Mouse (Mus musculus): ENCODE measurements around the gene Rbfox3. TPM values are rescaled to one million over a fixed set of nuclear protein-coding genes. Genes with fewer than 3 reads are reported as not detected.

Rbfox3 gene
- total and polyA plus RNA-seq, 2 experiments from 2014 or later: 60.3 to 73.3 TPM

- H3K36me3 ChIP-seq (ENCODE audit: insufficient read depth, low read length): no peaks in the 10 kb centered on the region
- ATAC-seq (ENCODE audit: low FRiP score) (peak; percentile 44; the same call in 1 of the 2 replicates), DNase-seq (ENCODE audit: low spot score) (no peak)
- peaks cover 24% of the 10 kb centered on the region for H3K4me1 ChIP-seq (ENCODE audit: insufficient read depth, low read length)
- WGBS: 36% methylated on average over 7 of the region's 7 CpGs
- H3K27me3 ChIP-seq (ENCODE audit: insufficient read depth, low read length): no peaks in the 10 kb centered on the region
- no peak overlapping the region for H3K4me3 ChIP-seq (ENCODE audit: low read depth, low read length)
- no peaks in the 10 kb centered on the region for H3K9me3 ChIP-seq (ENCODE audit: low read length)
- H3K27ac ChIP-seq (ENCODE audit: low read depth, low read length): peak overlapping the region; percentile 55
- TF ChIP-seq CTCF (IDR thresholded peaks at IDR 0.05): no peak
- H3K9ac ChIP-seq (replicated peaks; ENCODE audit: low read length, poor library complexity, severe bottlenecking): no peak overlapping the region
- peak overlapping the region; percentile 15; the same call in 1 of the 2 replicates for H3K4me2 ChIP-seq (ENCODE audit: low read depth, low read length, poor library complexity, severe bottlenecking)
Observed at GRCm38 (mm10) chr11:118751879-118752616, 159.3 kb downstream of the Rbfox3 start.

- Histone ChIP-seq H3K27ac (ENCODE audit: low read depth, low read length) (no peak overlapping the region), H3K4me2 (ENCODE audit: low read depth, low read length, poor library complexity, severe bottlenecking) (no peak overlapping the region), H3K4me1 (ENCODE audit: insufficient read depth, low read length) (peaks cover 24% of the 10 kb centered on the region), H3K36me3 (ENCODE audit: insufficient read depth, low read length) (no peaks in the 10 kb centered on the region), H3K9me3 (ENCODE audit: low read length) (no peaks in the 10 kb centered on the region), H3K27me3 (ENCODE audit: insufficient read depth, low read length) (no peaks in the 10 kb centered on the region), H3K4me3 (ENCODE audit: low read depth, low read length) (no peak overlapping the region), H3K9ac (replicated peaks; ENCODE audit: low read length, poor library complexity, severe bottlenecking) (no peak overlapping the region)
- TF ChIP-seq CTCF (IDR thresholded peaks at IDR 0.05): no peak
- ATAC-seq (ENCODE audit: low FRiP score) (no peak), DNase-seq (ENCODE audit: low spot score) (no peak)
- WGBS: 78% methylated on average over 11 of the region's 11 CpGs
Observed at GRCm38 (mm10) chr11:118750745-118751330, 160.6 kb downstream of the Rbfox3 start.

- no peaks in the 10 kb centered on the region for H3K9me3 ChIP-seq (ENCODE audit: low read length)
- no peak overlapping the region for H3K27ac ChIP-seq (ENCODE audit: low read depth, low read length)
- DNase-seq (ENCODE audit: low spot score): no peak
- ATAC-seq (ENCODE audit: low FRiP score): no peak
- WGBS: 84% methylated on average over 1 of the region's 1 CpGs
- H3K36me3 ChIP-seq (ENCODE audit: insufficient read depth, low read length): no peaks in the 10 kb centered on the region
- no peak overlapping the region for H3K9ac ChIP-seq (replicated peaks; ENCODE audit: low read length, poor library complexity, severe bottlenecking)
- H3K4me3 ChIP-seq (ENCODE audit: low read depth, low read length): no peak overlapping the region
- no peak for TF ChIP-seq CTCF (IDR thresholded peaks at IDR 0.05)
- peaks cover 32% of the 10 kb centered on the region for H3K4me1 ChIP-seq (ENCODE audit: insufficient read depth, low read length)
- H3K4me2 ChIP-seq (ENCODE audit: low read depth, low read length, poor library complexity, severe bottlenecking): no peak overlapping the region
- no peaks in the 10 kb centered on the region for H3K27me3 ChIP-seq (ENCODE audit: insufficient read depth, low read length)
Observed at GRCm38 (mm10) chr11:118749541-118749940, 161.9 kb downstream of the Rbfox3 start.

GRCm38 (mm10) chr11:118748622-118749021, 162.8 kb downstream of the Rbfox3 start:
- no peak for TF ChIP-seq CTCF (IDR thresholded peaks at IDR 0.05)
- H3K27ac ChIP-seq (ENCODE audit: low read depth, low read length): no peak overlapping the region
- no peak for DNase-seq (ENCODE audit: low spot score)
- H3K4me2 ChIP-seq (ENCODE audit: low read depth, low read length, poor library complexity, severe bottlenecking): no peak overlapping the region
- no peaks in the 10 kb centered on the region for H3K27me3 ChIP-seq (ENCODE audit: insufficient read depth, low read length)
- no peak overlapping the region for H3K9ac ChIP-seq (replicated peaks; ENCODE audit: low read length, poor library complexity, severe bottlenecking)
- no peaks in the 10 kb centered on the region for H3K36me3 ChIP-seq (ENCODE audit: insufficient read depth, low read length)
- no peaks in the 10 kb centered on the region for H3K9me3 ChIP-seq (ENCODE audit: low read length)
- H3K4me3 ChIP-seq (ENCODE audit: low read depth, low read length): no peak overlapping the region
- no peak for ATAC-seq (ENCODE audit: low FRiP score)
- 55% methylated on average over 10 of the region's 10 CpGs for WGBS
- peaks cover 25% of the 10 kb centered on the region for H3K4me1 ChIP-seq (ENCODE audit: insufficient read depth, low read length)

- Histone ChIP-seq H3K27me3 (ENCODE audit: insufficient read depth, low read length) (no peaks in the 10 kb centered on the region), H3K9me3 (ENCODE audit: low read length) (no peaks in the 10 kb centered on the region), H3K27ac (ENCODE audit: low read depth, low read length) (no peak overlapping the region), H3K4me2 (ENCODE audit: low read depth, low read length, poor library complexity, severe bottlenecking) (no peak overlapping the region), H3K9ac (replicated peaks; ENCODE audit: low read length, poor library complexity, severe bottlenecking) (no peak overlapping the region), H3K36me3 (ENCODE audit: insufficient read depth, low read length) (no peaks in the 10 kb centered on the region), H3K4me3 (ENCODE audit: low read depth, low read length) (no peak overlapping the region), H3K4me1 (ENCODE audit: insufficient read depth, low read length) (peaks cover 12% of the 10 kb centered on the region)
- DNase-seq (ENCODE audit: low spot score) (no peak), ATAC-seq (ENCODE audit: low FRiP score) (no peak)
- TF ChIP-seq CTCF (IDR thresholded peaks at IDR 0.05): no peak
Observed at GRCm38 (mm10) chr11:118745279-118745678, 166.1 kb downstream of the Rbfox3 start.

- DNase-seq (ENCODE audit: low spot score): peak; percentile 82
- peak overlapping the region; percentile 10; the same call in 1 of the 2 replicates for H3K4me3 ChIP-seq (ENCODE audit: low read depth, low read length)
- H3K9me3 ChIP-seq (ENCODE audit: low read length): no peaks in the 10 kb centered on the region
- H3K27ac ChIP-seq (ENCODE audit: low read depth, low read length): no peak overlapping the region
- peaks cover 12% of the 10 kb centered on the region for H3K4me1 ChIP-seq (ENCODE audit: insufficient read depth, low read length)
- H3K27me3 ChIP-seq (ENCODE audit: insufficient read depth, low read length): no peaks in the 10 kb centered on the region
- peak; percentile 15; the same call in 1 of the 2 replicates for TF ChIP-seq CTCF (IDR thresholded peaks at IDR 0.05)
- 4% methylated on average over 15 of the region's 15 CpGs for WGBS
- H3K9ac ChIP-seq (replicated peaks; ENCODE audit: low read length, poor library complexity, severe bottlenecking): no peak overlapping the region
- no peaks in the 10 kb centered on the region for H3K36me3 ChIP-seq (ENCODE audit: insufficient read depth, low read length)
- ATAC-seq (ENCODE audit: low FRiP score): no peak
- H3K4me2 ChIP-seq (ENCODE audit: low read depth, low read length, poor library complexity, severe bottlenecking): peak overlapping the region; percentile 35
Observed at GRCm38 (mm10) chr11:118744782-118745181, 166.6 kb downstream of the Rbfox3 start.
